Mouse (Mus musculus) erythroblast, embryonic 14.5 days (primary cell): ENCODE results near the gene Foxc1.

ENCODE experiments used
- GATA1 ChIP-seq: IDR thresholded peaks from 2 replicates; pipeline ENCODE4 v1.6.1; 2012; ENCODE audit warnings: low read length, inconsistent platforms, mixed read lengths
- TAL1 ChIP-seq: IDR thresholded peaks from 3 replicates; pipeline ENCODE4 v1.6.1; 2012; ENCODE audit warnings: low read length, inconsistent platforms, mixed read lengths

- TF ChIP-seq GATA1: no peak
- TF ChIP-seq TAL1: no peak
These were observed 680 bp downstream of the Foxc1 start for GRCm38 (mm10) chr13:31806890-31807735.
